Mouse (Mus musculus): ENCODE data around the gene Fam228b.

DNA sequence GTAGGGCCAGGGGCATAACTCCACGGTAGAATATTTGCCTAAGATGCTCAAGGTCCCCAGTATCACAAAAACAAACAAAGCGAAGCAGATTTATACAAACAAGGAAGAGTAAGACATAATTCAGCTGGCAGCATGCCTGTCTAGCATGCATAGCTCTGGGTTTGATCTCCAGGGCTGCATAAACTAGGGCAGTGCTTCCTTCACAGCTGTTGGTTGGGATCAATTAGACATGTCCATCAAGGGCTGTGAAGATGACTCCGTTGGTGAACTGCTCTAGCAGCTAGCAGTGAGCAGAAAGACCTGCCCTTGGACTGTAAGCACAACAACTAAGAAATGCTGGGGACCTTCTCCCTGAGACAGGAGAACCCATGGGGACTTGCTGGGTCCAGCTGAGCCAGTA lies 42.6 kb upstream of the Fam228b start:
- TF ChIP-seq POLR2A (IDR thresholded peaks at IDR 0.05; ENCODE audit: borderline replicate concordance, extremely low read depth, low read depth, low read length) (no peak), CTCF (IDR thresholded peaks at IDR 0.05; ENCODE audit: insufficient read depth, low read length) (no peak)
